In genomic region chr7:3957387-3957786, GRCm38 (mm10) we compare ENCODE assay signal across 18 mouse cellular contexts. TPM values are rescaled to one million over a fixed set of nuclear protein-coding genes. Genes with fewer than 3 reads are reported as not detected.
A peak's percentile ranks its signal among the peaks of the same experiment; 100 is the strongest.
DNase-seq lines count a peak whose midpoint lies in the region; ATAC-seq lines count a peak whose summit lies in the region.
"Had no signal": no experiment of that assay in that cellular context is flagged by ENCODE, and none has a peak within 500 bp of the region (broad histone marks: within the 10 kb centered on the region; RNA-seq: fewer than 3 reads in every experiment).

No protein-coding gene starts in this region.

- DNase-seq in left cerebral cortex, postnatal 10 days (ENCODE audit: extremely low spot score in 1 of 2, low spot score in 2 of 2), result no peak
- DNase-seq in adrenal gland, postnatal 4 days (ENCODE audit: low spot score in 2 of 2), result no peak
- no peak for DNase-seq in heart, postnatal 25 days (ENCODE audit: low spot score)
- DNase-seq: adrenal gland, adult 2 months; adrenal gland, postnatal 10 days; adrenal gland, postnatal 25 days; cerebellum, adult 11-12 months; cerebellum, adult 2 months; cerebellum, adult 9-10 months; cerebellum, postnatal 10 days; cerebellum, postnatal 25 days; embryo, embryonic 11 days had no signal

- intact Hi-C loops in left cerebral cortex, postnatal 10 days (cut with DNase I), result no loop called here
- intact Hi-C loops in heart, postnatal 25 days (cut with DNase I), result no loop called here

- peak; percentile 54; the same call in 1 of the 2 replicates for ATAC-seq in common myeloid progenitor, adult 5-6 weeks (replicated peaks; ENCODE audit: low read depth, poor library complexity, severe bottlenecking)
- ATAC-seq in granulocyte monocyte progenitor cell, adult 5-6 weeks (replicated peaks; ENCODE audit: poor library complexity, severe bottlenecking), result peak; percentile 83
- ATAC-seq in megakaryocyte progenitor cell, adult 5-6 weeks (replicated peaks; ENCODE audit: poor library complexity), result peak; percentile 42
- ATAC-seq: forebrain, embryonic 14.5 days; forebrain, embryonic 16.5 days had no signal

RNA-seq across cellular contexts. Expression of gene Lilra6, which starts 42.1 kb away (rescaled TPM):
- 0.37 TPM in 1 of 2 replicates, not detected in the other for total RNA-seq in common myeloid progenitor, adult 5-6 weeks (2017)
- total RNA-seq in granulocyte monocyte progenitor cell, adult 5-6 weeks (2014; fragmentation: Nextera tagmentation), result not detected in 2 replicates
- total RNA-seq in granulocyte monocyte progenitor cell, adult 5-6 weeks (2017), result 1.6 TPM in 1 of 2 replicates, not detected in the other
- total RNA-seq in megakaryocyte progenitor cell, adult 5-6 weeks (2015), result 0.71 and 0.91 TPM in 2 replicates
- total RNA-seq in megakaryocyte progenitor cell, adult 5-6 weeks (2017), result 0.64 and 0.67 TPM in 2 replicates
- total RNA-seq in left cerebral cortex, postnatal 10 days (2021), result not detected
- under 1 TPM; 0.65 to 0.67 TPM for total RNA-seq in adrenal gland, postnatal 4 days (2021)
- total RNA-seq in heart, postnatal 25 days (2021), result under 1 TPM; 0.34 to 0.36 TPM
- total RNA-seq: ES-E14 had no signal

RNA-seq across cellular contexts. Expression of gene Gm14548, which starts 59.5 kb away (rescaled TPM):
- 0.64 TPM in 1 of 2 replicates, not detected in the other for total RNA-seq in common myeloid progenitor, adult 5-6 weeks (2017)
- 1.4 TPM in 1 of 2 replicates, not detected in the other for total RNA-seq in granulocyte monocyte progenitor cell, adult 5-6 weeks (2014; fragmentation: Nextera tagmentation)
- 1.7 TPM in 1 of 2 replicates, not detected in the other for total RNA-seq in granulocyte monocyte progenitor cell, adult 5-6 weeks (2017)
- 1.1 and 1.9 TPM in 2 replicates for total RNA-seq in megakaryocyte progenitor cell, adult 5-6 weeks (2015)
- 0.17 and 3.1 TPM in 2 replicates for total RNA-seq in megakaryocyte progenitor cell, adult 5-6 weeks (2017)
- not detected for total RNA-seq in left cerebral cortex, postnatal 10 days (2021)
- under 1 TPM in 1 of 2 experiments, not detected in 1; 0.56 TPM for total RNA-seq in adrenal gland, postnatal 4 days (2021)
- under 1 TPM; 0.17 to 0.18 TPM for total RNA-seq in heart, postnatal 25 days (2021)
- total RNA-seq: adrenal gland, postnatal 25 days; ES-E14 had no signal
